Mouse (Mus musculus) bone marrow macrophage, adult 2 months (primary cell): ENCODE results near the gene Ctcf.

Experiments used
- CTCF ChIP-seq: IDR thresholded peaks from 2 replicates; pipeline ENCODE4 v1.5.1; 2012; ENCODE audit warnings: low read depth, mild to moderate bottlenecking, low read length, moderate library complexity
- POLR2A ChIP-seq: IDR thresholded peaks from 2 replicates; pipeline ENCODE4 v1.6.1; 2012; ENCODE audit warnings: mild to moderate bottlenecking, low read depth, low read length, borderline replicate concordance

- TF ChIP-seq CTCF (no peak), POLR2A (no peak)
Measured at GRCm38 (mm10) chr8:105657641-105658040, 21.3 kb downstream of the Ctcf start.
